Mouse (Mus musculus) kidney, postnatal 0 days (tissue): ENCODE results near the gene Nat8f4. TPM values are rescaled to one million over a fixed set of nuclear protein-coding genes. Genes with fewer than 3 reads are reported as not detected.
"Not testable (repeated sequence)": the region's sequence is repeated elsewhere in the genome, so short reads cannot be mapped to it uniquely, and the experiment has no call there.

Source experiments
- ATAC-seq: fragments of 200-750 bp; cut with Nextera tagmentation; replicated peaks from 2 replicates; pipeline ENCODE4 v1.8.0; 2017; ENCODE audit warnings: low read depth, moderate number of reproducible peaks, moderate TSS enrichment, moderate library complexity; ENCODE audit not compliant: low FRiP score
- DNase-seq: peaks from one replicate; pipeline ENCODE4 v3.0.0-alpha.2; 2016; ENCODE audit warnings: low spot score
- H3K27ac ChIP-seq: fragments of 300-500 bp; sonication (generic); 2 replicates; pipeline ENCODE4 v1.5.1; 2014; ENCODE audit warnings: mild to moderate bottlenecking
- H3K27me3 ChIP-seq: fragments of 300-500 bp; sonication (generic); 2 replicates; pipeline ENCODE4 v1.6.1; 2014; ENCODE audit warnings: low read length, mixed read lengths; ENCODE audit not compliant: insufficient read depth
- H3K36me3 ChIP-seq: fragments of 300-500 bp; sonication (generic); 2 replicates; pipeline ENCODE4 v1.6.1; 2014; ENCODE audit warnings: low read length, mixed read lengths; ENCODE audit not compliant: insufficient read depth
- H3K4me1 ChIP-seq: fragments of 300-500 bp; sonication (generic); replicated peaks from 2 replicates; pipeline ENCODE4 v1.6.1; 2014; ENCODE audit warnings: antibody characterized with exemption, low read length, mixed read lengths; ENCODE audit not compliant: insufficient read depth
- H3K4me2 ChIP-seq: fragments of 300-500 bp; sonication (generic); 2 replicates; pipeline ENCODE4 v1.6.1; 2014; ENCODE audit warnings: mild to moderate bottlenecking, low read length, moderate library complexity, mixed read lengths
- H3K4me3 ChIP-seq: fragments of 300-500 bp; sonication (generic); replicated peaks from 2 replicates; pipeline ENCODE4 v1.5.1; 2014; ENCODE audit warnings: low read depth, low read length
- H3K9ac ChIP-seq: fragments of 300-500 bp; sonication (generic); 2 replicates; pipeline ENCODE4 v1.6.1; 2014; ENCODE audit warnings: low read depth, low read length
- H3K9me3 ChIP-seq: fragments of 300-500 bp; sonication (generic); replicated peaks from 2 replicates; pipeline ENCODE4 v1.6.1; 2016; ENCODE audit warnings: low read length, inconsistent platforms, mixed read lengths
- CTCF ChIP-seq: IDR thresholded peaks from 2 replicates; pipeline ENCODE4 v1.5.1; 2016; ENCODE audit warnings: antibody characterized with exemption, low read depth, mild to moderate bottlenecking, moderate library complexity
- WGBS: fragments of 180-500 bp; shearing (Covaris S2); extraction: QIAGEN DNeasy Blood & Tissue Kit; methylation state at CpG from one replicate; pipeline ENCODE4 v1.1.7; 2014; 5-methylcytosine and 5-hydroxymethylcytosine counted together
- polyA plus RNA-seq: library from polyadenylated mRNA; unstranded; fragments of >200 nt; fragmentation: Nextera tagmentation; extraction: Ambion mirVana; gene quantifications from 2 replicates; pipeline ENCODE4 v1.2.1, GENCODE M21; 2015

Gene Nat8f4
- polyA plus RNA-seq, 1 experiment from 2014 or later, result 7.2 TPM

DNA sequence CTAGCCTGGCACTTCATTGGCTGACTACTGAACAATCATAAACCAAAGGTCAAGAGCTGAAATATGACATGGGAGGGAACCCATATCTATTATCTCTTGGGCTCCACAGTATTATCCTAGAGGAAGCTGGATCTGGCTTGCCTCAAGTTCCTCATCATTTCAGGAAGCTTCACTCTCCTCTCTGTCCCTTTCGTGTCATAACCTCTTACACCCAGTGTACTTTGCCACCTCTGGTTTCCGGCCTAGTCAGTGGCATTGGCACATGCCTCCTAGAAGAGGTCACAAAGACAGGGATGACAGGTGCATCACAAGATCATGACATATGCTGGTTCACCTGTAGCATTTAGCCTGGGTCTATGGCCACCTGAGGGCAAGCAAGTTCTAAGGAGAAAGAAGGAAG lies 2.4 kb downstream of the Nat8f4 start:
- no peaks in the 10 kb centered on the region for H3K27me3 ChIP-seq
- no peak overlapping the region for H3K9ac ChIP-seq
- no peak overlapping the region for H3K27ac ChIP-seq
- H3K9me3 ChIP-seq, result no peaks in the 10 kb centered on the region
- no peak for DNase-seq
- TF ChIP-seq CTCF, result no peak
- H3K4me3 ChIP-seq, result no peak overlapping the region
- no peak overlapping the region for H3K4me2 ChIP-seq
- WGBS, result 88% methylated on average over 2 of the region's 2 CpGs
- no peaks in the 10 kb centered on the region for H3K4me1 ChIP-seq
- ATAC-seq, result no peak
- no peaks in the 10 kb centered on the region for H3K36me3 ChIP-seq

DNA sequence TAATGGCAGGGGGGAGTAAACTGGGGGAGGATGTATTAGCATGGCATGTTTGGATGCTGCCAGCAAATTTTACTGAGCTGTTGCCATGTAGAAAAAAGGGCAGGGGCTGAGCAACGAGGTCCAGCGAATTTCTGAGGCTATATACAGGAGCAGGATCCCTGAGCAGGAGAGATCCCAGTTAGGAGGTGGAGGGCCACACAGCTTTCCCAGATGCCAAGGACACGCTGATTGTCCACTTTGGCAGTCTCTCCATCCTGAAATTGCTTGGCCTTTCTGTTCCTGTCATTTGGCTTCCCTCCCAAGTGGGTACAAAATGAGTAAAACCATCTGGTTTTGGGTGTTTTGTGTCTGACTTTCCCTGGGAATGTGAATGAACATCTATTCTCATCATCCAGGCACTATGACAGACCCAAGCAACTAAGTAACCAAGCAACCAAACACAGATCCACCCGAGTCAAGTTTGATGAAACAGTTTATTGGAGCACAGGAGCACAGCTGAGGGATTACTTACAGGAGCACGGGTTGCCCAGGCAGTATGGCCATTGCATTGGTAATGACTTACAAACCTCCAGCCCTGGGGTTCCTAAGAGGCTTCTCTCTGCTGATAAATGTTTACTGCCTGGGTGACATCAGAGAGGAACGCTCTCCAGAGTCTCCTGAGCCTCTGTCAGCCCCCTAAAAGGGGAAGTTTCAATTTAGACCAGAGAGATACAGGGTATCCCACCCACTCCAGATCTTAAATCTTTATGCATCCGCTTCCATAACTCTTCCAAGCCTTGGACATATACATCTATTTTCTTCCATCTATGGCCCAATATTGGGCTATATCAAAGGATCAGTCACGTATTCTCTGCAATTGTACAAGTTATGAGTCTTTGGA lies 5.8 kb downstream of the Nat8f4 start:
- not testable (repeated sequence) for H3K4me3 ChIP-seq, H3K4me1 ChIP-seq, H3K36me3 ChIP-seq, ATAC-seq, H3K9me3 ChIP-seq, DNase-seq, H3K27ac ChIP-seq, H3K27me3 ChIP-seq, H3K9ac ChIP-seq, H3K4me2 ChIP-seq
- 74% methylated on average over 7 of the region's 8 CpGs for WGBS

DNA sequence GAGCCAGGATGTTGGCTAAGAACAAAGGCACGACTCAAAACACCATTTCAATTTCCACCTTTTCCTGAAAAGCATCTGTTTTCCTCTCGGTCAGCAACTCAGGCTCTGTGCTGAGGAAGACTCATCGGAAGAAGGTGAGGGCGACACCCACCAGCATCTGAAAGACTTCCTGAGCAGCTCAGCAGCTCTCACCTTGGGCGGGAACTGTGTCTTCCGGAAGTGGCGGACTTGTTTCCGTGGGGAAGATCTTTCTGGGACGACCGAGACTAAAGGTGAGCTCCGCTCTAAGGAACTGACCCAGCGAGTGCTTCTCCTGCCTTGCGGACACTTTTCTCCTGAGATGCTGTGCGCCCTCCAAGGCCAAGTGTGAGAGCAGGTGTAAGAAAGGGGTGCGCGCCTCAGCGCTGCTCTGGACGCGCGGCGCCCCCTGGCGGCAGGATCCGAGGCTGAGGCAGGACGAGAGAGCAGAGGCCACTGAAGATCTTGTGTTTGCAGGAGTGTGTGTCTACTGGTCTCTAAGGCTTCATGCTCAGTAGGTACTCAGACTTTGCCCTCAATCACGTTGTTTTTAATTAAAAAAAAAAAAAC lies 9.5 kb downstream of the Nat8f4 start:
- WGBS, result 68% methylated on average over 25 of the region's 25 CpGs
- peak; percentile 69 for TF ChIP-seq CTCF
- H3K27ac ChIP-seq, H3K9ac ChIP-seq, H3K27me3 ChIP-seq, H3K36me3 ChIP-seq, H3K4me1 ChIP-seq, H3K4me3 ChIP-seq, H3K4me2 ChIP-seq, H3K9me3 ChIP-seq, ATAC-seq, DNase-seq: not testable (repeated sequence)

DNA sequence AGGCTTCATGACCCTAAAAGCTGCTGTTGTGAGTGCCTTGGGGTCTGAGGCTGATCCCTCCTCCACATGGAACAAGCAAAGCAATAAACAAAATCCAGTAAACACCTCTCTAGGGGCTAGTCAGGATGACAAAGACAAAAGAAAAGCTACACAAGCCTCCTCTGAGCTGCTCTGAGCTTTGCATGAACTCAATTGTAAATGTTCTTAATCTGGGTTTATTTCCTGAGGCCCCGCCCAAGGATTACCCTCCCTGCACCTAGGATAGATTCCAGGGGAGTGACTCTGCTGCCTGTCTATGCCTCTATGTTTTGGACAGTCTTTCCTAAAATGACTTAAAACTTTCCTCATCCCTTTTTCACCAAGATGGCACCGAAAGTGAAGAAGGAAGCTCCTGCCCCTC lies 15.7 kb downstream of the Nat8f4 start:
- ATAC-seq, result no peak
- no peaks in the 10 kb centered on the region for H3K4me1 ChIP-seq
- H3K36me3 ChIP-seq, result no peaks in the 10 kb centered on the region
- no peak for TF ChIP-seq CTCF
- H3K4me3 ChIP-seq, result no peak overlapping the region
- no peak for DNase-seq
- 90% methylated on average over 2 of the region's 2 CpGs for WGBS
- H3K9me3 ChIP-seq, result no peaks in the 10 kb centered on the region; the same call in 1 of the 2 replicates
- no peak overlapping the region for H3K4me2 ChIP-seq
- H3K27ac ChIP-seq, result no peak overlapping the region
- H3K27me3 ChIP-seq, result no peaks in the 10 kb centered on the region
- H3K9ac ChIP-seq, result no peak overlapping the region

DNA sequence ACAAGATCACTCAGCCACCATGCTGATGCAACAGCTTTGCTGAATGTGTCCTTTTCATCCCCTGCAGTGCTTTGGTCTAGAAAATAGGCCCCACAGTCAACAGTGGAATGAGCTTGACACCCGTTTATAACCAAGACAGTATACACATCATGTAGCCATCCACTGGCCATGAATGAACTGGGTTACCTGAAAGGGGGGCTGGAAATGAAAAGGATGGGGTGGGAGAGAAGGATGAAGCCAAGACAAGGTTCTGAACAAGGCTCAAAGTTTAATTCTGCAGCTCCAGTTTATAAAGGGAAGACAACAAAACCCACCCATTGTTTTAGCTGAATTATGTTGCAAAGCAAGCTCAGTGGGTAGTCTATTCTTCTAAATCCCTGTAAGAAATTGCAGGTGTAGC lies 20.4 kb downstream of the Nat8f4 start:
- DNase-seq, result no peak

DNA sequence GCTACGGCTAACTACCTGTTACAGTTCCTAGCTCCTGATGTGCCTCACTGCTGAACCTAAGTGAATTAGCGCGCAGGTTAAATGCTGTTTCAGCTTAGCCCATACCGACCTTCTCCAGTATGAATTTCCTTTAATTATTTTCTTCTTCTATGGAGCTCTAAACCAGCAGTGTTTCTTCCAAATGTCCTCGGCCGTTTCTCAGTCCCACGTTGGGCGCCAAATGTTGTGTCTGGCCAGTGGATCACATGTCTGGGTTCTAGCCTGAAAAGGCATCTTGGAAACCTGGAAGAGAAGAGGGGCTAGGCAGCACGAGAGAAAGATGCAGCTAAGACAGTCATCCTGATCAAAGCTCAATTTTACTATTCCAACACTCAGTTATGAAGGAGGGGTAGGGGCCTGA lies 21.4 kb downstream of the Nat8f4 start:
- DNase-seq, H3K27ac ChIP-seq, ATAC-seq, H3K27me3 ChIP-seq, H3K36me3 ChIP-seq, H3K4me3 ChIP-seq, H3K4me1 ChIP-seq, H3K9me3 ChIP-seq, H3K9ac ChIP-seq, H3K4me2 ChIP-seq: not testable (repeated sequence)
- WGBS, result 94% methylated on average over 9 of the region's 9 CpGs

More for the DNA sequence above, 20.4 kb downstream of the Nat8f4 start:
- Histone ChIP-seq H3K36me3 (no peaks in the 10 kb centered on the region), H3K9ac (no peak overlapping the region), H3K4me3 (no peak overlapping the region), H3K4me1 (no peaks in the 10 kb centered on the region), H3K27ac (no peak overlapping the region), H3K27me3 (no peaks in the 10 kb centered on the region), H3K9me3 (no peaks in the 10 kb centered on the region; the same call in 1 of the 2 replicates), H3K4me2 (no peak overlapping the region)
- no peak for ATAC-seq
- no peak for TF ChIP-seq CTCF
- WGBS, result 92% methylated on average over 1 of the region's 1 CpGs

DNA sequence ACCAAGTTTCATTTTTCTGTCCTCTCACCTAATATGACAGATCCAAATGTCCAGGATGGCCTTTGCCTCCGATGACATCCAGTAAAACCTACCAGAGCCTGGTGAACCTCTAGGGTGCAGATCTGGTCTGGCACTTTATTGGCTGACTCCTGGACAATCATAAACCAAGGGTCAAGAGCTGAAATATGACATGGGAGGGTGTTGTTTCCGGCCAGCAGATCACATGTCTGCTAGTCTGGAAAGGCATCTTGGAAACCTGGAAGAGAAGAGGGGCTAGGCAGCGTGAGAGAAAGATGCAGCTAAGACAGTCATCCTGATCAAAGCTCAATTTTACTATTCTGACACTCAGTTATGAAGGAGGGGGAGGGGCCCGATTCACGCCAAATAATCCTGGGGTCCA lies 35.7 kb downstream of the Nat8f4 start, which contains the start of gene Nat8f2:
Gene Nat8f2 (minus strand): TSS at position 153 of the 400 bp plus-strand sequence.
- not testable (repeated sequence) for H3K4me1 ChIP-seq, H3K4me3 ChIP-seq, H3K4me2 ChIP-seq, H3K9me3 ChIP-seq, H3K36me3 ChIP-seq, DNase-seq, H3K27me3 ChIP-seq, H3K9ac ChIP-seq
- H3K27ac ChIP-seq, result peak within 1 kb of the TSS; percentile 36; the same call in 1 of the 2 replicates
- 45% methylated on average over 5 of the region's 5 CpGs for WGBS
- peak; percentile 73; the same call in 1 of the 2 replicates for ATAC-seq
